Mouse (Mus musculus) cerebellum, adult 18-20 months (tissue): ENCODE measurements around the gene Ube2j1.

Source experiments
- DNase-seq, 2 experiments: peaks; one replicate each; pipeline ENCODE4 v3.0.0; 2021

Ube2j1 gene

DNA sequence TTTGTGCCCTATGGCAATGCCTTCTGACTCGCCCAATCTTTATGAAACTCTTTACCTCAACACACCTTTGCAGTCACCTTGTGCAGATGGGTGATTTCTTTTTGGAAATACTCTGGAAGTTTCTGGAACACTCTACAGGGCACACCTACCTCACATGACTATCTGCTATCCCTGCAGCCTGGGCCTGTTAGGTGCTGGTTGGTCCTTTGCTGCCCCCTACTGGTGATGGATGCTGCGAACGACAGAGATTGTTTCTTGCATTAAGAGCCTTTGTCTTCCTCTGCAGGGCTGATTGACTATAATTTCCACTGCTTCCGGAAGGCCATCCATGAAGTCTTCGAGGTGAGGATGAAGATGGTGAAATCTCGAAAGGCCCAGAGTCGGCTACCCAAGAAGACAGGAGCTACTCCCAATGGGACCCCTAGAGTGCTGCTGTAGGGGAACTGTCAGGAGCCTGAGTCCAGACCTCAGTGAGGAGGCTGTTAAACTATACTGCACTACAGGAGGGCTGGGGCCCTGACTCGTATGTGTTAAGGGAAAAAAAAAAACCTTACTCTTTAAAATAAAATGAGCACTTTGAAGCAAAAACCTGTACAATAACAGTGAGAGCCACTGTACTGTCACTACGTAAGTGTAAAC is 12.7 kb upstream of the Ube2j1 start:
- peak; percentile 87 to 91 for DNase-seq

- no peak for DNase-seq
Observed at GRCm38 (mm10) chr4:33024420-33024819, 6.8 kb upstream of the Ube2j1 start.

DNA sequence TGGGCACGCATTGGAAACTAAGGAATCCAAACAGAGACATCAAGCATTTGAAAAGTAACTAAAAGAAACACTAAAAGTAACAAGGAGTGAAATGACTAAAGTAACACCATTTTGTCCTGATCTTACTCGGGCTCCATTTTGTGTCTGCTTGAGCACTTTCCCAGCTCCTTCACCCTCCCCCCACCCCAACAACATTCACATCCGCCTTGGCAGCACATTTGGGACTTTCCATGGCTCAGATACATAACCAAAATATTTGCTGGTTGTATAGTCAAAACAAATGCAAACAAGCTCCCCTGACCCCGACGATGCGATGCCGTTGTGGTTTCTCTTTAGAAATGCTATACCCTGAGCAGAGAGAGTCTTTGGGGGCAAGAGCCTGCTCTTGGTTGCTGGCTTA is 2.1 kb upstream of the Ube2j1 start:
- no peak for DNase-seq

DNA sequence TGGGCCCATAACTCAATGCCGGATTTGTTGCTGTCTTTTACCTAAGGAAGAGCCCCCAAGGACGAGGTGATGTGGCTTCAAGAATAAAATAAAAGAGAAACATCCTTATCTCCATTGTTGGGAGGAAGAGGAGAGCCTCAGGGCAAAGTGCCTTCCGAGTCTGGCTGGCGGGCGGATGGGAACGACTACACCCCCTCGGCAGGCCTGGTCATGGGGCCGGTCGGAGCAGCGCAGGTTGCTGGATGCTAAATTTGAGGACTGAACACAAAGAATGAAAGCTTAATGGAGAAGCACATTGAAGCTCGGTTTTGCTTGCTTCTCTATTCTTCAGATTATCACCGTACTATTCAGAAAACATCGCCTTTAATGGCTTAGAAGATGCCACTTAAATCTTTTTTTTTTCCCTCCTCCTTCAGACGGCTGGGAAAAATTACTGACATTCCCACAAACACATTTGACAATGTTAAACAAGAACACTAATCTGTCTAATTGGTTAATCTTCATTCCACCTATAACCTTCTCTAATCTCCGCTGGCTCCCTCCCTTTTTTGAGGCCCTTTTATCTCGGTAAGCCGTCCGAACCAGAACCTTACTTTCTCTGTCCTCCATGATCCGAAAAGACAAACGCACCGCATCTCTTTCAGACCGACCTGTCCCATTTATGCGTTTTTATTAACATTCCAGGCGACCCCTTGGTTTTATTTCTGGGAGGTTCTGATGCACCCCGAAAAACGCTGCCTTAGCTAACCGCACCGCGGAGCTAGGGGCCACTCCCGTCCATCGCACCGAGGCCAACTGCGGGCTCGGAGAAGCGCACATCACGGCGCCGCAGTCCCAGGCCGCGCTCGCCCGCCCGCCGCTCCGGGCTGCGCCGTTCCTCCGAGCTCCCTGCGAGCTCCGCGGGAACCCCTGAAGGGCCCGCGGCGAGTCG is 687 bp upstream of the Ube2j1 start:
- DNase-seq = peak; percentile 30 to 42

DNA sequence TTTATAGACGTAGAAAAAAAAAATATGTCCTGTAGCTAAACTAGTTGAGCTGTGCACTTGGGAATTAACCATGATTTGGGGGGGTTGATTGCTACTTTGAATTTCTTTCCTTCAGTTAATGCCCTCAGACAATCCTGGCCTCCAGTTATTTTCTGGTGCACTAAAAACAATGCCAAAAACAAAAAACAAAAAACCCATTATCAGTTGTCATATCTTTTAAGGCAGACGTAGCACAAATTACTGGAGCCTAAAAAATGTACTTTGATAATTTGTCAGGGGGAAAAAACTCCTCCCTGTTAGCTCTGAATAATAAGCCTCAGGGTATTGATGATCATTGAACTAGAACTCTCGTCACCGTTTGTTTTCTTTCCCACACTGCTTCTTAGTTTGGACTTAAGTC is 829 bp downstream of the Ube2j1 start:
- no peak for DNase-seq

DNA sequence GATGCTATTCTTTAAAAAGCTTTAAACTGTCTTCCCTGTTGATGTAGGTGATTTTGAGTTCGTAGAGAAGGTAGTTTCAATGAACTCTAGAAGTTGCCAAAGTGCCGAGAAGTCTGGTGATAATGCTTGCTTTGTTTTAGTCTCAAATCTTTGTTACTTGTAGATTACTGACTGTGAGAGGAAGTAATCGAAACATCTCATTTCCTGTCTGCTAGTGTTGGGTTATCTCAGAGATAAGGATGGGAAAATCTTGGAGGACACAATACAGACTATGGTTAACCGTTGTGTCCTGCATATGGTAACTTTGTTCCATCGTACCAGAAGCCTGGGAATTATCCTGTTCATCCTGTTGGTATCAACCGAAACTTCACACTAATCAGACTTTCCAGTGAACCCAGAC is 2.3 kb downstream of the Ube2j1 start:
- no peak for DNase-seq

DNA sequence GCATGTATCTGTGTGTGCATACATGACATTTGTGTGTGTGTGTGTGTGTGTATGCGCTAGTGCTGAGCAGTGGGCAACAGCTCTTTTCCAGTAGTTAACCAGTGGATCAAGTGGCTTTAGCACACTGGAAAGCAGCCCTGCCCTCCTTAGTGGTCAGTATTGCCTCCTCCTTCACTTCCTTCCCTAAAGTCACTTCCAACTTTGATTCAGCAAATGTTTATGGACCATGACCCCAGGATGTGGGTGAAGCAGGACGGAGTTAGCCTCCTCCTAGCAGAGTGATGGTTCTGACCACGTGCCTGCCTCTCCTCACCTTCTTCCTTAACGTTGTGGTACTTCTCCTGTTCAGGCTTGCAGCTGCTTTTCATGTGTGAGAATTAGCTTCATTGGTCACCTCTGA is 8.6 kb downstream of the Ube2j1 start:
- no peak for DNase-seq

DNA sequence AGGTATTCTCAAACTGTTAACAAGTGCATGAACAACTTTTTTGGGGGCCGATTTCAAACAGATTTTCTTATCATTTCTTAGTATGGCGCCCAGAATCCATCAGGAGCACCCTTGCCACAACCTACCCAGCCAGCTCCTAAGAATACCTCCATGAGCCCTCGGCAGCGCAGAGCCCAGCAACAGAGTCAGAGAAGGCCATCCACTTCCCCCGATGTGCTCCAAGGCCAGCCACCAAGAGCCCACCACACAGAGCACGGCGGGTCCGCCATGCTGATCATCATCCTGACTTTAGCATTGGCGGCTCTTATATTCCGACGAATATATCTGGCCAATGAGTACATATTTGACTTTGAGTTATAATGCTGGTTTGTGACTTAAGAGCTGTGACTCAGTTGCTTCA is 18.4 kb downstream of the Ube2j1 start:
- DNase-seq = no peak

- DNase-seq = no peak
Observed at GRCm38 (mm10) chr4:33052055-33052454, 20.8 kb downstream of the Ube2j1 start.

DNA sequence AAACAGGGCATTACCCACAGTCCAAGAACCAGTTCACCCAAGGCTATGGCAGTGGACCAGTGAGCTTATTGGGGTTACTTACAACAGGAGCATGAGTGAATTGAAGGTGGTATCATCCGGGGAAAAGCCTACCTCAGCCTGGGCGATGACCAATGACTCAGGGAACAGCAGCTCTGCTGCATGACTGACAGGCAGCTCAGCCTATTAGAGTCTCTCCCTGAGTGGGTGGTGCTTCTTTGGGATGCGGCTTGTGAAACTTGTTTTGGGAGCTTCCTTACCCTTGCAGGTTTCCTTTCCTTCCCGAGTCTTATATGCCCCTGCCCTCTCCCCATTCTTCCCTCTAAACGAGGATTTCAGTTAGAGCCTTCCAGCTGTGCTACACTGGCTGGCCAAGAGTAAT is 21.4 kb downstream of the Ube2j1 start:
- DNase-seq = no peak

GRCm38 (mm10) chr4:33054426-33054825 is 23.2 kb downstream of the Ube2j1 start:
- no peak for DNase-seq

- DNase-seq = no peak
Observed at GRCm38 (mm10) chr4:33056317-33056716, 25.1 kb downstream of the Ube2j1 start.

DNA sequence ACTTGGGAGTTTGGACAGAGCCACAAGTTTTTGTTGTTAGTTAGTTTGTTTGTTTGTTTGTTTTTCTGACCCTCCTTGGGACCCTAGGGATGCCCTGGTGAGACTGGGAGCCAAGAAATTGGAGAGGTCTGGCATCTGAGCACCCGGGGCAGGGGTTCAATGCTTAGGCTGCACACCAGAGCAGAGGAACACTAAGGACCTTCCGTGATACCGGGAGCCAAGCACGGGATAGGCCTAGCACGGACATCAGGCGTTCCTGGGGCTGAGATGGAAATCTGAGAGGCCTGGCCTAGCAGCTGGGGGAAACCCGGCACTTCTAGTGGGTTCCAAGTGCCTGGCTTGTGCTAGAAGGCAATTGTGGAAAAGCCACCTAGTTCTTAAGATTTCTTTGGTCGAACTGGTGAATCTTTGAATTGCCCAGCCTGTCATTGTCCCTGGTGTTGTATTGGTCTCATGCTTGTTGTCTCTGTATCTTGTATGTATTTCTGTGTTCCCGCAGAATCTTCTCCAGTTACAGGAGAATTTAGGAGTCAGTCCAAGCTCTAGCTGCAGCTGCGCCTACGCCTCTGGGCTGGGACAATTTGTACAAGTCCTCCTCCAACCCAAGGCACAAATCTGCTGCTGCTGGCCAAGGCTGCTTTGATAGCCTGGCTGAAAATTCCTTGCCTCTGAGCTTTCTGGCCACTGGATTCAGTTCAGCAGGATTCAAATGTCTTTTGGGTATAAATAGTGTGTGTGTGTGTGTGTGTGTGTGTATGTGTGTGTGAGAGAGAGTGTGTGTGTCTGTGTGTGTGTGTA is 26.9 kb downstream of the Ube2j1 start:
- no peak for DNase-seq

DNA sequence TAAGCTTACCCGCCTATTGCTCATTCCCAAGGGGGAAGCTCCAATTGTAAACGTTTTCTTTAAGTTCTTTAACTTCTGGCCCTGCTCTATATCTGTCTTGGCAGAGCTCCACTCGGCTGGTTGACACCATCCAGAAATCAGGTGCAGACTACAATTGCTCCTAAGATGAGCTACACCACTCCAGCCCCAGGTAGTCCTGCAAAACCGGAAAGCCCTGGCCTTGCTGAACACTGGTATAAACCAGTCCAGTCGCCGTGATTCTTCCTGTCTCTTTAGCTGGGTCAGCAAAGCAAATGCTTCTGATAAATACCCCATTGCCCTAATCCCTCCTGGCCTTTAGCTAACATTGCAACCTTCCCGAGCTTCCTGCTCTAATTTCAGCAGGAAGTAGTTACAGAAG is 29.9 kb downstream of the Ube2j1 start:
- DNase-seq = no peak

GRCm38 (mm10) chr4:33062981-33063380 is 31.8 kb downstream of the Ube2j1 start, which contains the start of gene Gabrr2:
Gene Gabrr2, plus strand, starts transcription at chr4:33062999.
- DNase-seq = no peak

- DNase-seq = no peak
Observed at GRCm38 (mm10) chr4:33064986-33065385, 33.8 kb downstream of the Ube2j1 start.

- DNase-seq = no peak
Observed at GRCm38 (mm10) chr4:33066223-33066960, 35.2 kb downstream of the Ube2j1 start.

DNA sequence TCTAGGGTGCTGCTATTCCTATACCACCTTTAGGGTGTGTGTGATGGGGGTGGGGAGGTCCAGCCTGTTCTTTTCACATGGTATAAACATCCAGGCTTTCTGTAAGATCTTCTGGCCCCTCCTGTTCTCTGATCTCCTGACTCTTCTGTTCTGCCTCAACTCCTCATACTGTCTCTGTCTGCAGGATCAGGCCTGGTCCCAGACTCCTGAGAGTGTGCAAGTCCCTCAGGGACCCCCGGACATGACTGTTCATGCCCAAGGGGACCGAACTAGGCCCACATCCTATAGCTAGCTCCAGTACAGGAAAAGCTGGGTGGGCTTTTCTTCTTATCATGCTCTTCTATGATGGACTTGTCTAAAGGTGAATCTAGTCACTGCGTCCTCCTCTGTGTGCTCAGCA is 36.1 kb downstream of the Ube2j1 start:
- no peak for DNase-seq

DNA sequence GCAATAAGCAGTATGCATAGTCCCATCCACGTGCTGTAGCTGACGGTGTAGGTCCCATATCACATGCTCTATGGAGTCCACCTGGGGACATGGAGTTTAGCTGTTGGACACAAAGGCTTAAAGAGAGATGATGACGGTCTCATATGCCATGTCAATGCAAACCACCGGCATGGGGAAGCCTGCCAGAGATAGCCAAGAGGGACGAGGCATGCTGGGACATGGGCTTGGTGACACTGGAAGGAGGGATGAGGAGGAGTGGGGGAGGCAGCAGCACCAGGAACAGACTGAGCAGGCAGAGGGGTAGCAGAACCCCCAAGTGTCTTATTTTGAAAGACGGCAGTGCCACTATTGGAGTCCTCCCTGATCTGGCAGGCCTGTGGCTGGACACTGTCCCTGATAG is 36.6 kb downstream of the Ube2j1 start:
- no peak for DNase-seq

DNA sequence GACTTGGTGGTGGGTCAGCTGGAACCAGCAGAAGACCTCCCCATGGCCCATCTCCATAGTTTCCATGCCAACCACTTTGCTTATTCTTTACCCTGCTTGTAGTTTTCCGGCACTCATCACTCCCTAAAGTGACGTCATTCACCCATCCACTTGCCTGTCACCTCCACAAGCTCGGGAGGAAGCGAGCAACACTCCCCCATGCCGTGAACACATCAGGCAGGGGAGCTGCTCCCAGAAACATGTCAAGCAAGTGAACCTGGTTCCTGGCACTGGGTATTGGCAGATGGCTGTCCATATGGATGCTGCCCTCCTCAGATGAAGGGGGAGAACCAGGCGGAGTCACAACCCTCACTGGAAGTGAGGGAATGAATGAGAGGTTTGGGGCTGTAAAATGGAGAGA is 37.7 kb downstream of the Ube2j1 start:
- peak; percentile 93 to 97 for DNase-seq

DNA sequence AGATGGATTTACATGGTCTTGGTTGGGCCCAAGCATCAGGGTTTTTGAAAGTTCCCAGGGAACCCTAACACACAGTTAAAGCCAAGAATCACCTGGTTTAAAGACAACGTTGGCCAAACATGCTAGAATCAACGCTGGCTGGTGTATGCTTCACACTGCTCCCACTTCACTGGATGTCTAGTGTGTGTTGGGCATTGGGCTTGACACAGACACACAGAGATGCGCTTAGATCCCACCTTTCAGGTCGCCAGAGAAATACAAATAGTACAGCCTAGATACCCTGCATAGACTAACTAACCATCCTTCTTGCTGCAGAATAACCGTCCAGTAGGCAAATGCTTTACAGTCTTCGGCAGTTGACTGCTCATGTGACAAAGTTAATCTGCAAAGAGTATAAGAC is 39.1 kb downstream of the Ube2j1 start:
- DNase-seq = no peak

- DNase-seq = no peak
Observed at GRCm38 (mm10) chr4:33071337-33071736, 40.1 kb downstream of the Ube2j1 start.
